Mouse (Mus musculus) liver, adult 2 months (tissue): Measurements from ENCODE around the gene Elmsan1. TPM values are rescaled to one million over a fixed set of nuclear protein-coding genes. Genes with fewer than 3 reads are reported as not detected.

Source experiments
- DNase-seq: peaks from one replicate; pipeline ENCODE4 v3.0.0-alpha.2; 2011; ENCODE audit warnings: low read depth, low spot score; ENCODE audit errors: extremely low read depth
- H3K27ac ChIP-seq: fragments of 200-500 bp; replicated peaks from 2 replicates; pipeline ENCODE4 v1.5.1; 2012; ENCODE audit warnings: low read depth, mild to moderate bottlenecking, control low read depth, inconsistent platforms, low read length; ENCODE audit not compliant: insufficient read depth
- H3K27me3 ChIP-seq: fragments of 200-500 bp; 2 replicates; pipeline ENCODE4 v1.6.1; 2012; ENCODE audit warnings: mild to moderate bottlenecking, moderate library complexity, low read length, inconsistent platforms; ENCODE audit not compliant: control insufficient read depth, insufficient read depth
- H3K36me3 ChIP-seq: fragments of 200-500 bp; 2 replicates; pipeline ENCODE4 v1.6.1; 2012; ENCODE audit warnings: low read length, inconsistent platforms; ENCODE audit not compliant: control insufficient read depth, insufficient read depth
- H3K4me1 ChIP-seq: fragments of 200-500 bp; 2 replicates; pipeline ENCODE4 v1.6.1; 2011; ENCODE audit warnings: low read length; ENCODE audit not compliant: control insufficient read depth, insufficient read depth
- H3K4me3 ChIP-seq: fragments of 200-500 bp; 2 replicates; pipeline ENCODE4 v1.5.1; 2011; ENCODE audit warnings: low read depth, mild to moderate bottlenecking, control low read depth, low read length, moderate library complexity; ENCODE audit not compliant: insufficient read depth
- H3K79me2 ChIP-seq: fragments of 200-500 bp; 2 replicates; pipeline ENCODE4 v1.6.1; 2012; ENCODE audit warnings: inconsistent platforms, mild to moderate bottlenecking, low read length, moderate library complexity; ENCODE audit not compliant: control insufficient read depth, insufficient read depth
- H3K9ac ChIP-seq: fragments of 200-500 bp; 2 replicates; pipeline ENCODE4 v1.6.1; 2012; ENCODE audit warnings: low read depth, mild to moderate bottlenecking, control low read depth, inconsistent platforms, low read length
- CTCF ChIP-seq: fragments of 200-500 bp; IDR thresholded peaks from 2 replicates; pipeline ENCODE4 v1.5.1; 2011; ENCODE audit warnings: low read depth, low read length, control low read depth
- POLR2A ChIP-seq: fragments of 200-500 bp; IDR thresholded peaks from 2 replicates; pipeline ENCODE4 v1.6.1; 2011; ENCODE audit warnings: low read length, control low read depth; ENCODE audit not compliant: insufficient read depth; ENCODE audit errors: extremely low read depth
- WGBS: fragments of 180-500 bp; shearing (Covaris S2); methylation state at CpG from one replicate; pipeline ENCODE4 v1.1.7; 2018; 5-methylcytosine and 5-hydroxymethylcytosine counted together
- polyA plus RNA-seq: library from polyadenylated mRNA; depleted of rRNA; stranded (reverse); fragments of >200 nt; gene quantifications from 2 replicates; pipeline ENCODE4 v1.2.3, GENCODE M21; 2012
- total RNA-seq: library from RNA; depleted of rRNA; stranded (reverse); fragments of >200 nt; gene quantifications from 2 replicates; pipeline ENCODE4 v1.2.3, GENCODE M21; 2014

The Elmsan1 gene
- total and polyA plus RNA-seq, 2 experiments, result 2.3 to 3.8 TPM

DNA sequence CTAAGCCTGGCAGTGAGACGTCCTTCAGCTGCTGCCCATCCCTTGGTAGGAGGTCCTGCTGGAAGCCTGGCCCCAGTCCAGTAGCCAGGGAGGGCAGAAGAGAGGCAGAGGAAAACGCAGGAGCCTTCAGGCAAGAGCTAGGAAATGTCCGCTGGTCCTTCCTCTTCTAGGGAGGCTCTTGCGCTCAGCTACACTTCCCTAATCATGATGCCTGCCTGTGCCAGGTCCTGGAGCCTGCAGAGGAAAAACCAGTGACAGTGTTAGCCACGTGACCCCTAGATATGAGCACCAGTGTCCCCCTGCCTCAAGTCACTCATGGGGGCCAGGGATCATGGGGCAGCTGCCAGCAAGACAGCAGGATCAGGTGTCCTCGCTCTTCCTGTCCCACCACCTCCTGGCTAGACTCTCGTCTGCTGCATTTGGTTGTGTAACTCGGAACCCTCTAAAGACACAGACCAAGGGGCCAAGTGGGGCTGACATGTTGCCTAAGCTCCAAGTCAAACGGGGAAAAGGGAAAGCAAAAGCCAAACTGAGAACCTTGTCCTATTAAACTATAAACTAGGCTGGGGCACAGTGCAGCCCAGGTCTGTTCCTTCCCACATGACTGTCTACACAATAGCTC lies 44.4 kb downstream of the Elmsan1 start:
- DNase-seq, result peak; percentile 95

DNA sequence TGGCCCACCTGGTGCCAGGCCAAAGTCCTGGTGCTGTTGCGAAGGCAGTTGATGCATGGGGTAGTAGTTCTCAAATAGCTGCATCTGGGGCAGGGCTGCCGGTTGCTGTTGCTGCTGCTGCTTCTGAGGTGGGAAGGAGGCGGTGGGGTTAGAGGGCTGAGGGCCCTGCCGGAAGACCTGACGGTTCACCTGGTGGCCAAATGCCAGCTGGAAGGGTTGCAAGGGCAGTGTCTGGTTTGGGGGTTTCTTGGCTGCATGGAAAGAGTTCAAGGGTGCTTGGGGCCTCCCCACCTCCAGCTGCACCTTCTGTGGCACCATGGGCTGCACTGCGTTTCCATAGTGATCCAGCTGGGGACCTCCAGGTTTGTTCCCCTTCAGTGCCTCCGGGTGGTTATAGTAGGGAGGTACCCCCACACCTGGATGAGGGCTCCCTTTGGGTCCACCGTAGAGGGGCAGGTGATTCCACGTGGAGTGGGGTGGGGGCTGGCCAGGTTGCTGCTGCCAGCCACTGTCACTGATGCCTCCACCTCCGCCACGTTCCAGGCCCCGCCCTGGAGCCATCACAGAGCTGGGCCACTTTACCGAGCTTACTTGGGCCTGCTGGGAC lies 45.3 kb downstream of the Elmsan1 start:
- Histone ChIP-seq H3K36me3 (peaks cover 6% of the 10 kb centered on the region), H3K27me3 (no peaks in the 10 kb centered on the region), H3K4me1 (peaks cover 40% of the 10 kb centered on the region), H3K4me3 (no peak overlapping the region; the same call in 1 of the 2 replicates), H3K9ac (peak overlapping the region; percentile 52), H3K27ac (peak overlapping the region; percentile 95), H3K79me2 (peaks cover 44% of the 10 kb centered on the region)
- no peak for DNase-seq
- WGBS, result 76% methylated on average over 13 of the region's 13 CpGs
- TF ChIP-seq POLR2A, result no peak
- TF ChIP-seq CTCF, result no peak

More for the DNA sequence above, 44.4 kb downstream of the Elmsan1 start:
- Histone ChIP-seq H3K4me3 (peak overlapping the region; percentile 16; the same call in 1 of the 2 replicates), H3K79me2 (peaks cover 49% of the 10 kb centered on the region), H3K36me3 (peaks cover 6% of the 10 kb centered on the region), H3K27me3 (no peaks in the 10 kb centered on the region), H3K9ac (peak overlapping the region; percentile 52), H3K27ac (peak overlapping the region; percentile 95), H3K4me1 (peaks cover 48% of the 10 kb centered on the region)
- TF ChIP-seq CTCF (no peak), POLR2A (no peak)
- 2% methylated on average over 9 of the region's 9 CpGs for WGBS

DNA sequence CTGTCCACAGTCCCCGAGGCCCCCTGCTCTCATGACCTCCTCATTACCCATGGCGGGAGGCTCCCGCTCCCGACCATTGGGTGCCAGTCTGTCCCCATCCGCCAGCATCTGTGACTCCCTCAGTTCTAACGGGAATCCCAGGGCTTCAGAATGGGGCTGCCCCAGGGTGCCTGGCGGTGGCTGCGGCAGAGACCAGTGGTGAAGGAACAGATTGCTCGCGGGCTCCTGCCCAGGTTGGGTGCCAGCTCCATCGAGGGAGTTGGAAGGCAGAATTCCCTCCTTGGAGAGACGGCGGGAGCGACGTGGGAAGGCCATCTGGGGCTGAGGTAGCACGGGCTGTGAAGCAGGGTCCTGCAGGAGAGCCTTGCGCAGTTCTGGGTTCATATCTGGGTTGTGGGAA lies 45.8 kb downstream of the Elmsan1 start:
- H3K4me1 ChIP-seq, result peaks cover 35% of the 10 kb centered on the region

GRCm38 (mm10) chr12:84172216-84172615 lies 46.5 kb downstream of the Elmsan1 start:
- Histone ChIP-seq H3K79me2 (peaks cover 46% of the 10 kb centered on the region), H3K36me3 (peaks cover 6% of the 10 kb centered on the region), H3K4me1 (peaks cover 30% of the 10 kb centered on the region), H3K27me3 (no peaks in the 10 kb centered on the region), H3K4me3 (no peak overlapping the region), H3K9ac (no peak overlapping the region), H3K27ac (no peak overlapping the region)
- DNase-seq, result no peak
- WGBS, result 92% methylated on average over 3 of the region's 3 CpGs
- TF ChIP-seq POLR2A (no peak), CTCF (no peak)

More for the DNA sequence above, 45.8 kb downstream of the Elmsan1 start:
- Histone ChIP-seq H3K79me2 (peaks cover 45% of the 10 kb centered on the region), H3K4me3 (no peak overlapping the region), H3K27ac (no peak overlapping the region), H3K36me3 (peaks cover 6% of the 10 kb centered on the region), H3K27me3 (no peaks in the 10 kb centered on the region), H3K9ac (no peak overlapping the region)
- DNase-seq, result no peak
- WGBS, result 92% methylated on average over 17 of the region's 17 CpGs
- TF ChIP-seq POLR2A, result no peak
- TF ChIP-seq CTCF, result no peak

- DNase-seq, result no peak
- H3K36me3 ChIP-seq, result peaks cover 6% of the 10 kb centered on the region
- TF ChIP-seq CTCF (no peak), POLR2A (no peak)
- H3K9ac ChIP-seq, result no peak overlapping the region
- no peak overlapping the region for H3K4me3 ChIP-seq
- H3K4me1 ChIP-seq, result peaks cover 18% of the 10 kb centered on the region
- no peaks in the 10 kb centered on the region for H3K27me3 ChIP-seq
- 74% methylated on average over 10 of the region's 10 CpGs for WGBS
- H3K27ac ChIP-seq, result no peak overlapping the region
- H3K79me2 ChIP-seq, result peaks cover 39% of the 10 kb centered on the region
These were observed 48.1 kb downstream of the Elmsan1 start for GRCm38 (mm10) chr12:84170610-84171009.
